Mouse (Mus musculus) embryonic facial prominence, embryonic 11.5 days (tissue): ENCODE measurements around the gene Gm867. TPM values are rescaled to one million over a fixed set of nuclear protein-coding genes. Genes with fewer than 3 reads are reported as not detected.

Source experiments
- ATAC-seq: fragments of 200-750 bp; cut with Nextera tagmentation; replicated peaks from 2 replicates; pipeline ENCODE4 v1.8.0; 2017; ENCODE audit warnings: low read depth; ENCODE audit not compliant: insufficient number of reproducible peaks, low FRiP score, low TSS enrichment
- DNase-seq: peaks from one replicate; pipeline ENCODE4 v3.0.0-alpha.2; 2015; ENCODE audit warnings: low spot score
- H3K27ac ChIP-seq: fragments of 300-500 bp; sonication (generic); replicated peaks from 2 replicates; pipeline ENCODE4 v1.5.1; 2014; ENCODE audit warnings: mild to moderate bottlenecking, low read depth, low read length, control low read depth
- H3K27me3 ChIP-seq: fragments of 300-500 bp; sonication (generic); 2 replicates; pipeline ENCODE4 v1.6.1; 2014; ENCODE audit warnings: mild to moderate bottlenecking, low read length, moderate library complexity, mixed read lengths; ENCODE audit not compliant: control insufficient read depth, insufficient read depth
- H3K36me3 ChIP-seq: fragments of 300-500 bp; sonication (generic); replicated peaks from 2 replicates; pipeline ENCODE4 v1.6.1; 2014; ENCODE audit warnings: low read depth, mild to moderate bottlenecking, low read length, moderate library complexity, mixed read lengths; ENCODE audit not compliant: control insufficient read depth, insufficient read depth
- H3K4me1 ChIP-seq: fragments of 300-500 bp; sonication (generic); 2 replicates; pipeline ENCODE4 v1.6.1; 2014; ENCODE audit warnings: low read length, mixed read lengths; ENCODE audit not compliant: control insufficient read depth, insufficient read depth
- H3K4me2 ChIP-seq: fragments of 300-500 bp; sonication (generic); 2 replicates; pipeline ENCODE4 v1.6.1; 2014; ENCODE audit warnings: low read depth, mild to moderate bottlenecking, control low read depth, low read length, moderate library complexity
- H3K4me3 ChIP-seq: fragments of 300-500 bp; sonication (generic); 2 replicates; pipeline ENCODE4 v1.5.1; 2014; ENCODE audit warnings: low read depth, low read length, control low read depth
- H3K9ac ChIP-seq: fragments of 300-500 bp; sonication (generic); replicated peaks from 2 replicates; pipeline ENCODE4 v1.6.1; 2014; ENCODE audit warnings: mild to moderate bottlenecking, control low read depth, low read length
- H3K9me3 ChIP-seq: fragments of 300-500 bp; sonication (generic); replicated peaks from 2 replicates; pipeline ENCODE4 v1.6.1; 2016; ENCODE audit warnings: mild to moderate bottlenecking, low read length, inconsistent platforms, mixed read lengths; ENCODE audit not compliant: control insufficient read depth
- WGBS: fragments of 180-500 bp; shearing (Covaris S2); extraction: QIAGEN DNeasy Blood & Tissue Kit; methylation state at CpG from one replicate; pipeline ENCODE4 v1.1.7; 2014; 5-methylcytosine and 5-hydroxymethylcytosine counted together
- polyA plus RNA-seq: library from polyadenylated mRNA; unstranded; fragments of >200 nt; fragmentation: Nextera tagmentation; extraction: Ambion mirVana; gene quantifications from 2 replicates; pipeline ENCODE4 v1.2.1, GENCODE M21; 2014

Gm867 gene
- polyA plus RNA-seq, 1 experiment from 2014 or later, result 0.62 TPM

GRCm38 (mm10) chr10:75950791-75951210 is 10.3 kb upstream of the Gm867 start:
- no peaks in the 10 kb centered on the region for H3K27me3 ChIP-seq
- H3K9me3 ChIP-seq, result no peaks in the 10 kb centered on the region
- H3K4me2 ChIP-seq, result peak overlapping the region; percentile 84
- peak overlapping the region; percentile 41 for H3K4me3 ChIP-seq
- H3K36me3 ChIP-seq, result no peaks in the 10 kb centered on the region
- under 1% methylated on average over 23 of the region's 23 CpGs for WGBS
- H3K4me1 ChIP-seq, result no peaks in the 10 kb centered on the region
- peak; percentile 62 for DNase-seq
- peak overlapping the region; percentile 50 for H3K9ac ChIP-seq
- H3K27ac ChIP-seq, result no peak overlapping the region
- peak; percentile 40; the same call in 1 of the 2 replicates for ATAC-seq

- H3K27me3 ChIP-seq, result no peaks in the 10 kb centered on the region
- H3K9ac ChIP-seq, result no peak overlapping the region
- H3K4me3 ChIP-seq, result no peak overlapping the region
- 76% methylated on average over 22 of the region's 22 CpGs for WGBS
- DNase-seq, result no peak
- ATAC-seq, result no peak
- H3K27ac ChIP-seq, result no peak overlapping the region
- H3K4me1 ChIP-seq, result no peaks in the 10 kb centered on the region
- H3K4me2 ChIP-seq, result no peak overlapping the region
- no peaks in the 10 kb centered on the region for H3K9me3 ChIP-seq
- H3K36me3 ChIP-seq, result no peaks in the 10 kb centered on the region
These were observed 8.9 kb upstream of the Gm867 start for GRCm38 (mm10) chr10:75949053-75950045.

GRCm38 (mm10) chr10:75948079-75948478 is 7.6 kb upstream of the Gm867 start:
- Histone ChIP-seq H3K9ac (no peak overlapping the region), H3K4me1 (no peaks in the 10 kb centered on the region), H3K9me3 (no peaks in the 10 kb centered on the region), H3K4me3 (no peak overlapping the region), H3K4me2 (no peak overlapping the region), H3K27me3 (no peaks in the 10 kb centered on the region), H3K36me3 (no peaks in the 10 kb centered on the region), H3K27ac (no peak overlapping the region)
- 78% methylated on average over 5 of the region's 5 CpGs for WGBS
- ATAC-seq, result no peak
- DNase-seq, result no peak

- no peak overlapping the region for H3K4me2 ChIP-seq
- H3K9me3 ChIP-seq, result no peaks in the 10 kb centered on the region
- H3K4me1 ChIP-seq, result no peaks in the 10 kb centered on the region
- H3K36me3 ChIP-seq, result no peaks in the 10 kb centered on the region
- H3K27ac ChIP-seq, result no peak overlapping the region
- H3K9ac ChIP-seq, result no peak overlapping the region
- no peaks in the 10 kb centered on the region for H3K27me3 ChIP-seq
- no peak overlapping the region for H3K4me3 ChIP-seq
- WGBS, result 77% methylated on average over 7 of the region's 7 CpGs
- DNase-seq, result no peak
- no peak for ATAC-seq
These were observed 5.4 kb upstream of the Gm867 start for GRCm38 (mm10) chr10:75945896-75946295.

GRCm38 (mm10) chr10:75945213-75945612 is 4.7 kb upstream of the Gm867 start:
- Histone ChIP-seq H3K4me3 (no peak overlapping the region), H3K4me2 (no peak overlapping the region), H3K27ac (no peak overlapping the region), H3K4me1 (no peaks in the 10 kb centered on the region), H3K9me3 (no peaks in the 10 kb centered on the region), H3K36me3 (no peaks in the 10 kb centered on the region), H3K9ac (no peak overlapping the region), H3K27me3 (no peaks in the 10 kb centered on the region)
- no peak for ATAC-seq
- WGBS, result 93% methylated on average over 7 of the region's 7 CpGs
- DNase-seq, result no peak

- H3K36me3 ChIP-seq, result no peaks in the 10 kb centered on the region
- H3K4me1 ChIP-seq, result no peaks in the 10 kb centered on the region
- 29% methylated on average over 11 of the region's 11 CpGs for WGBS
- no peaks in the 10 kb centered on the region for H3K9me3 ChIP-seq
- H3K27me3 ChIP-seq, result no peaks in the 10 kb centered on the region
- no peak overlapping the region for H3K27ac ChIP-seq
- no peak overlapping the region for H3K4me2 ChIP-seq
- H3K4me3 ChIP-seq, result no peak overlapping the region
- no peak overlapping the region for H3K9ac ChIP-seq
- no peak for ATAC-seq
- no peak for DNase-seq
These were observed 3.7 kb upstream of the Gm867 start for GRCm38 (mm10) chr10:75944066-75944772.

- Histone ChIP-seq H3K9me3 (no peaks in the 10 kb centered on the region), H3K27me3 (no peaks in the 10 kb centered on the region; the same call in 1 of the 2 replicates), H3K4me2 (no peak within 1 kb of the TSS), H3K4me1 (no peaks in the 10 kb centered on the region), H3K27ac (no peak within 1 kb of the TSS), H3K4me3 (no peak within 1 kb of the TSS), H3K36me3 (no peaks in the 10 kb centered on the region), H3K9ac (no peak within 1 kb of the TSS)
- DNase-seq, result no peak
- 80% methylated on average over 15 of the region's 15 CpGs for WGBS
- no peak for ATAC-seq
These were observed 2.4 kb upstream of the Gm867 start, which contains the start of gene Vpreb3 for GRCm38 (mm10) chr10:75942736-75943477. Gene Vpreb3 (plus strand): TSS chr10:75943057.
